Mouse (Mus musculus): Measurements from ENCODE around the gene Tceal7. TPM values are rescaled to one million over a fixed set of nuclear protein-coding genes. Genes with fewer than 3 reads are reported as not detected.

Gene Tceal7
- polyA plus RNA-seq, 1 experiment from 2014 or later = 0.95 TPM

DNA sequence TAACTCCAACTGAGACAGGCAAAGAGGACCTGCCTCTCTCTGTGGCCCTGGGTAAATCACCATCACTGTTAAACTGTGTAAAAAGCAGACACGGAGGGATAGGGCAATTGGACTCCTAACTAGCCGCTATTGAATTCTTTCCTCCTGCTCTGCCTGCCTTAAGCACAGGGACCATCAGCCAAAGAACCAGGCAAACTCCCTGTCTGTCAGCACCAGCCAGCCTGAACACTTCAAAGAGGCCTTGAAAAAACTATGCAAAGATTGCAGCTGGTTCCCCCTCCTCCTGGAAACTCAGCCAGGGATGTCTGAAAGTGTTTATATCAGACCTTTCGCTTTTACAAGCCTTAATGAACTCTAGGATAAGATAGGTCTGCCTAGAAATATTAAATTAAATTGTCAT is 60.0 kb downstream of the Tceal7 start:
- H3K4me2 ChIP-seq (ENCODE audit: low read depth, low read length) = no peak overlapping the region
- H3K27me3 ChIP-seq (replicated peaks; ENCODE audit: control insufficient read depth, insufficient read depth, low read length) = no peaks in the 10 kb centered on the region
- H3K36me3 ChIP-seq (ENCODE audit: control insufficient read depth, insufficient read depth, low read length) = no peaks in the 10 kb centered on the region
- H3K9me3 ChIP-seq (ENCODE audit: control insufficient read depth, low read length) = no peaks in the 10 kb centered on the region
- H3K4me1 ChIP-seq (ENCODE audit: control insufficient read depth, insufficient read depth, low read length) = peaks cover 3% of the 10 kb centered on the region; the same call in 1 of the 2 replicates
- no peak overlapping the region for H3K4me3 ChIP-seq (ENCODE audit: low read length)
- H3K9ac ChIP-seq (ENCODE audit: low read depth, low read length) = no peak overlapping the region
- no peak for ATAC-seq
- 28% methylated on average over 3 of the region's 3 CpGs for WGBS
- H3K27ac ChIP-seq (ENCODE audit: low read length) = no peak overlapping the region

GRCm38 (mm10) chrX:136275386-136275785 is 60.8 kb downstream of the Tceal7 start:
- Histone ChIP-seq H3K9me3 (ENCODE audit: control insufficient read depth, low read length) (no peaks in the 10 kb centered on the region), H3K9ac (ENCODE audit: low read depth, low read length) (no peak overlapping the region), H3K36me3 (ENCODE audit: control insufficient read depth, insufficient read depth, low read length) (no peaks in the 10 kb centered on the region), H3K4me3 (ENCODE audit: low read length) (no peak overlapping the region), H3K4me2 (ENCODE audit: low read depth, low read length) (no peak overlapping the region), H3K27ac (ENCODE audit: low read length) (no peak overlapping the region), H3K27me3 (replicated peaks; ENCODE audit: control insufficient read depth, insufficient read depth, low read length) (no peaks in the 10 kb centered on the region), H3K4me1 (ENCODE audit: control insufficient read depth, insufficient read depth, low read length) (peaks cover 3% of the 10 kb centered on the region; the same call in 1 of the 2 replicates)
- WGBS = 51% methylated on average over 3 of the region's 3 CpGs
- ATAC-seq = no peak

Small RNA genes within 50 kb of the gene (microRNA-seq; reads per million reads assigned to microRNA genes)
- not detected for gene Mir6383

Other genes starting within 250 kb of the Tceal7 start
- 65.3 and 66.9 TPM in 2 replicates for gene Arxes2, start 221.0 kb upstream of the Tceal7 start, polyA plus RNA-seq (2015; fragmentation: Nextera tagmentation; extraction: Ambion mirVana)
- gene Arxes1, start 181.4 kb upstream of the Tceal7 start, polyA plus RNA-seq (2015; fragmentation: Nextera tagmentation; extraction: Ambion mirVana) = 19.3 and 22.1 TPM in 2 replicates
- gene Bex2, start 146.5 kb upstream of the Tceal7 start, polyA plus RNA-seq (2015; fragmentation: Nextera tagmentation; extraction: Ambion mirVana) = 106 and 108 TPM in 2 replicates
- gene Nxf3, start 129.5 kb upstream of the Tceal7 start, polyA plus RNA-seq (2015; fragmentation: Nextera tagmentation; extraction: Ambion mirVana) = 0.11 and 0.12 TPM in 2 replicates
- 242 and 258 TPM in 2 replicates for gene Bex4, start 75.8 kb upstream of the Tceal7 start, polyA plus RNA-seq (2015; fragmentation: Nextera tagmentation; extraction: Ambion mirVana)
- gene Tceal8, start 42.4 kb upstream of the Tceal7 start, polyA plus RNA-seq (2015; fragmentation: Nextera tagmentation; extraction: Ambion mirVana) = 232 and 243 TPM in 2 replicates
- 3.8 and 4.3 TPM in 2 replicates for gene Tceal5, start 10.9 kb upstream of the Tceal7 start, polyA plus RNA-seq (2015; fragmentation: Nextera tagmentation; extraction: Ambion mirVana)
- 151 and 167 TPM in 2 replicates for gene Bex1, start 734 bp downstream of the Tceal7 start, polyA plus RNA-seq (2015; fragmentation: Nextera tagmentation; extraction: Ambion mirVana)
- 556 and 559 TPM in 2 replicates for gene Tceal9, start 30.3 kb downstream of the Tceal7 start, polyA plus RNA-seq (2015; fragmentation: Nextera tagmentation; extraction: Ambion mirVana)
- 355 and 360 TPM in 2 replicates for gene Bex3, start 55.5 kb downstream of the Tceal7 start, polyA plus RNA-seq (2015; fragmentation: Nextera tagmentation; extraction: Ambion mirVana)

All from intestine, embryonic 16.5 days (tissue).